Mouse (Mus musculus): Measurements from ENCODE around the gene Fkbp8. TPM values are rescaled to one million over a fixed set of nuclear protein-coding genes. Genes with fewer than 3 reads are reported as not detected.
"Not testable (repeated sequence)": the region's sequence is repeated elsewhere in the genome, so short reads cannot be mapped to it uniquely, and the experiment has no call there.

Fkbp8 gene
- polyA plus RNA-seq, 1 experiment: 256 TPM

DNA sequence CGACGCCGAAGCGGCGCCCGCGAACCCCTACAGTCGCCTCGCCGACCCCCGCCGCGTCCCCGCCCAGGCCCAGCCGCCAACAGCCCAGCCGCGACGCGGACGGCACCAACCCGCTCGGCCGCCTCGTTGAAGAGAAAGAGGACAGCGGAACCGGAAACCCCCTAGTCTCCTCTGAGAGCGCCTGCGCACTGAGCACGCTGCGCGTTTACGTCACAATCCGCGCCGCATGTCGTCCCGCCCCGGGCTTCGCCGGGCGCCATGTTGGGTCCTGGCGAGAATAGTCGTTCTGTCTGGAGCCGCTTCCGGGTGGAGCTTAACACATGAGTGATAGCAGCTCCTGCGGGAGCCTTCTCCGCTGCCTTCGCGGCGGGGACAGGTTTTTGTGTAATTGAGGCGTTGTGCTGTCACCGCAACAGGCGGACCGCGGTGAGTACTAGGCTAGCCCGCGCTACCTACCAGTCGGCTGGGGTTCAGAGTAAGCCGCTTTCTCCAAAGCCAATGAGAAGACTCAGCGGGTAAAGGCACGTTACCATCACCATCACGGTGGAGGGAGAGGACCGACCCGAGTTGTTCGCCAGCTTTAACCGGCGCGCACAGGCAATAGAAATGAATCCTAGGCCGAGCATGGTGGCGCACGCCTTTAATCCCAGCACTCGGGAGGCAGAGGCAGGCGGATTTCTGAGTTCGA is 17.2 kb upstream of the Fkbp8 start, which contains the start of gene Uba52:
TSS of gene Uba52 (minus strand) at position 574 of the 688 bp plus-strand sequence.
- Histone ChIP-seq H3K27me3 (ENCODE audit: control insufficient read depth, insufficient read depth, insufficient read length) (no peaks in the 10 kb centered on the region), H3K36me3 (ENCODE audit: control insufficient read depth, insufficient read depth) (peaks cover 46% of the 10 kb centered on the region)
- no peak for TF ChIP-seq CTCF (IDR thresholded peaks at IDR 0.05; ENCODE audit: control insufficient read depth, insufficient read depth, insufficient read length)
- peak; percentile 92 for TF ChIP-seq MAX (IDR thresholded peaks at IDR 0.05)

DNA sequence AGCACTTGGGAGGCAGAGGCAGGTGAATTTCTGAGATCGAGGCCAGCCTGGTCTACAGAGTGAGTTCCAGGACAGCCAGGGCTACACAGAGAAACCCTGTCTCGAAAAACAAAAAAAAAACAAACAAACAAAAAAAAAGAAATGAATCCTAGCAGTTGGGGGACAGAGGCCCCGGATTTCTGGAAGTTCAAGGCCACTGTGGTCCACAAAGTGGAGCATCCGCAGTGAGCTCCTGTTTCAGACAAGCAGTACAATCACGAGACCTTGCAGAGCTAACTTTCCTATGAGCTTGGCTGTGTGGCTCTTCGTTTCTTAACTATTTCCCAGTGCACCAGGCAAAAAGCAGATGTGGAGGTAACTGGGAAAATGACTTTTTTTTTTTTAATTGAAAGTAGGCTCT is 16.4 kb upstream of the Fkbp8 start:
- Histone ChIP-seq H3K4me3 (ENCODE audit: insufficient read depth, poor library complexity, severe bottlenecking) (peak overlapping the region; percentile 93), H3K79me3 (ENCODE audit: low read depth) (peaks cover 33% of the 10 kb centered on the region), H3K36me3 (ENCODE audit: control insufficient read depth, insufficient read depth) (peaks cover 46% of the 10 kb centered on the region), H3K79me2 (ENCODE audit: control insufficient read depth, insufficient read depth) (peaks cover 62% of the 10 kb centered on the region)
- not testable (repeated sequence) for H3K27me3 ChIP-seq (ENCODE audit: control insufficient read depth, insufficient read depth, insufficient read length); H3ac ChIP-seq (ENCODE audit: control insufficient read depth, insufficient read length, low read depth)

More for the DNA sequence above, 17.2 kb upstream of the Fkbp8 start, which contains the start of gene Uba52:
- H3ac ChIP-seq (ENCODE audit: control insufficient read depth, insufficient read length, low read depth): peak within 1 kb of the TSS; percentile 92
- peaks cover 41% of the 10 kb centered on the region for H3K79me3 ChIP-seq (ENCODE audit: low read depth)
- peak within 1 kb of the TSS; percentile 93 for H3K4me3 ChIP-seq (ENCODE audit: insufficient read depth, poor library complexity, severe bottlenecking)
- H3K79me2 ChIP-seq (ENCODE audit: control insufficient read depth, insufficient read depth): peaks cover 70% of the 10 kb centered on the region

DNA sequence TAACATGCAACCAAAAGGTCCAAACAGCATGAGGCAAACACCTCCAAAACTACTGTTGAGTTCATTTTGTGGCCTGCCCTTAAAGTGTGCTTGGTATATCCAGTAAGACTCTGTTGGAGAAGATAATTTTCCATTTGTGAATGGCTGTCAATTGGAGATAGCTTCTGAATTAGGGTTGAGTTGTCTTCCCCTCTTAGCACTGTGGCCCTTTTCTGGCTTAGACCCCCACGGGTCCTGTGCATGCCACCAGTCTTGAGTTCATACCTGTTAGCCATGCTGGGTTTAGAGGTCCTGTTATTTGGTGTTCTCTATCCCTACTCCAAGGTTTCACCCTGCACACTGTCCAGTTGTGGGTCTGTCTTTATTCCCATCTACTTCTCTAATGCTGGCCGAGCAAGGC is 15.8 kb upstream of the Fkbp8 start:
- no peaks in the 10 kb centered on the region for H3K27me3 ChIP-seq (ENCODE audit: control insufficient read depth, insufficient read depth, insufficient read length)

DNA sequence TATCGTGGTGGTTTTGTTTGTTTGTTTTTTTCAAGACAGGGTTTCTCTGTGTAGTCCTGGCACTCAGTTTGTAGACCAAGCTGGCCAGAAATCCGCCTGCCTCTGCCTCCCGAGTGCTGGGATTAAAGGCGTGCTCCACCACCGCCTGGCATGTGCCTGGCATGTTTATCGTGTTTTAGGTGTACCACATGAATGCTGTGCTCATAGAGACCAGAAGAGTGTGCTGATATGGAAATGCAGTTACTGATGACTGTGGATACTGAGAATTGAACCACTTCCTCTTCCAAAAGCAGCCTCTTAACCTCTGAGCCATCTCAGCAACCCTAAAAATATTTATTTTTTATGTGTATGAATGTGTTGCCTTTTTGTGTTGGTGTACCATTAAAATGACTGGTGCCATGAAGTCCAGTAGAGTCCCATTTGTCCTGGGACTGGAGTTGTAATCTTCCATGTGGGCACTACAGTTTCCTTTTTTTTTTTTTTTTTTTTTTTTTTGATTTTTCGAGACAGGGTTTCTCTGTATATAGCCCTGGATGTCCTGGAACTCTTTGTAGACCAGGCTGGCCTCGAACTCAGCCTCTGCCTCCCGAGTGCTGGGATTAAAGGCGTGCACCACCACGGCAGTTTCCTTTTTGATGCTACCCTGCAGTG is 15.1 kb upstream of the Fkbp8 start:
- Histone ChIP-seq H3K27me3 (ENCODE audit: control insufficient read depth, insufficient read depth, insufficient read length) (no peaks in the 10 kb centered on the region), H3K79me3 (ENCODE audit: low read depth) (peaks cover 33% of the 10 kb centered on the region), H3ac (ENCODE audit: control insufficient read depth, insufficient read length, low read depth) (no peak overlapping the region), H3K36me3 (ENCODE audit: control insufficient read depth, insufficient read depth) (peaks cover 48% of the 10 kb centered on the region), H3K79me2 (ENCODE audit: control insufficient read depth, insufficient read depth) (peaks cover 61% of the 10 kb centered on the region), H3K4me3 (ENCODE audit: insufficient read depth, poor library complexity, severe bottlenecking) (no peak overlapping the region)
- TF ChIP-seq FOSL1 (IDR thresholded peaks at IDR 0.05; ENCODE audit: insufficient read depth, low read length, poor library complexity, severe bottlenecking) (no peak), USF1 (IDR thresholded peaks at IDR 0.05; ENCODE audit: low read depth) (no peak), MYOD1 (IDR thresholded peaks at IDR 0.05; ENCODE audit: control insufficient read depth, insufficient read length, low read depth) (no peak), CTCF (IDR thresholded peaks at IDR 0.05; ENCODE audit: control insufficient read depth, insufficient read depth, insufficient read length) (no peak), MYOG (IDR thresholded peaks at IDR 0.05; ENCODE audit: control insufficient read depth, extremely low read depth, insufficient read length) (no peak), CEBPB (IDR thresholded peaks at IDR 0.05; ENCODE audit: low read depth) (no peak)

More for the DNA sequence above, 15.8 kb upstream of the Fkbp8 start:
- peaks cover 52% of the 10 kb centered on the region for H3K36me3 ChIP-seq (ENCODE audit: control insufficient read depth, insufficient read depth)
- peaks cover 62% of the 10 kb centered on the region for H3K79me2 ChIP-seq (ENCODE audit: control insufficient read depth, insufficient read depth)
- no peak overlapping the region for H3ac ChIP-seq (ENCODE audit: control insufficient read depth, insufficient read length, low read depth)
- TF ChIP-seq USF1 (IDR thresholded peaks at IDR 0.05; ENCODE audit: low read depth) (no peak), FOSL1 (IDR thresholded peaks at IDR 0.05; ENCODE audit: insufficient read depth, low read length, poor library complexity, severe bottlenecking) (no peak), CEBPB (IDR thresholded peaks at IDR 0.05; ENCODE audit: low read depth) (no peak), MYOG (IDR thresholded peaks at IDR 0.05; ENCODE audit: control insufficient read depth, extremely low read depth, insufficient read length) (no peak), CTCF (IDR thresholded peaks at IDR 0.05; ENCODE audit: control insufficient read depth, insufficient read depth, insufficient read length) (no peak), MAX (IDR thresholded peaks at IDR 0.05) (no peak), MYOD1 (IDR thresholded peaks at IDR 0.05; ENCODE audit: control insufficient read depth, insufficient read length, low read depth) (no peak)
- no peak overlapping the region for H3K4me3 ChIP-seq (ENCODE audit: insufficient read depth, poor library complexity, severe bottlenecking)
- peaks cover 33% of the 10 kb centered on the region for H3K79me3 ChIP-seq (ENCODE audit: low read depth)

DNA sequence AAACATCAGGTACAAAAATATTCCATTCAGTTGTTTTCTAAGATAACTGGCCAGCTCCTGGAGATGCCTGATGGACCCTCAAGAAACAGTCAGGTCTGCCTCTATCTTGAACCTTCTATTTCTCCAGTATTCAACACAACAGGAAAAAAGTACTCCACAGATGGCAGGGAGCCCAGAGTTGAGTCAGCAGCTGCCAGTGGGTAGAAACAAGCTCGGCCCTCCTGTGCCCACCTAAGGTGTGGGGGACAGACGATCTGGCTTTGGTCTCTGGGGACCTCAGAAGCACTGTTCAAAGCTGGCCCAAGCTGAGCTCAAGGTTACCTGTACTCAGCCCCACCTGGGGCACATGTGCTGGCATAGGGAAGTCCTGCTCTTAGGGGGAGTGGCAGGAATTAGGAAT is 14.1 kb upstream of the Fkbp8 start:
- Histone ChIP-seq H3K36me3 (ENCODE audit: control insufficient read depth, insufficient read depth) (peaks cover 38% of the 10 kb centered on the region), H3K79me2 (ENCODE audit: control insufficient read depth, insufficient read depth) (peaks cover 51% of the 10 kb centered on the region), H3ac (ENCODE audit: control insufficient read depth, insufficient read length, low read depth) (no peak overlapping the region), H3K79me3 (ENCODE audit: low read depth) (peaks cover 27% of the 10 kb centered on the region), H3K4me3 (ENCODE audit: insufficient read depth, poor library complexity, severe bottlenecking) (no peak overlapping the region), H3K27me3 (ENCODE audit: control insufficient read depth, insufficient read depth, insufficient read length) (no peaks in the 10 kb centered on the region)
- TF ChIP-seq FOSL1 (IDR thresholded peaks at IDR 0.05; ENCODE audit: insufficient read depth, low read length, poor library complexity, severe bottlenecking) (no peak), MAX (IDR thresholded peaks at IDR 0.05) (no peak), CEBPB (IDR thresholded peaks at IDR 0.05; ENCODE audit: low read depth) (no peak), USF1 (IDR thresholded peaks at IDR 0.05; ENCODE audit: low read depth) (no peak), MYOD1 (IDR thresholded peaks at IDR 0.05; ENCODE audit: control insufficient read depth, insufficient read length, low read depth) (no peak), CTCF (IDR thresholded peaks at IDR 0.05; ENCODE audit: control insufficient read depth, insufficient read depth, insufficient read length) (no peak), MYOG (IDR thresholded peaks at IDR 0.05; ENCODE audit: control insufficient read depth, extremely low read depth, insufficient read length) (no peak)
